Mouse (Mus musculus) liver, embryonic 14.5 days (tissue): ENCODE measurements around the gene Iqgap2.

ENCODE experiments used
- CTCF ChIP-seq: IDR thresholded peaks from 2 replicates; pipeline ENCODE4 v1.5.1; 2016; ENCODE audit warnings: antibody characterized with exemption, low read depth, control low read depth
- EP300 ChIP-seq: IDR thresholded peaks from 2 replicates; pipeline ENCODE4 v1.6.1; 2016; ENCODE audit warnings: antibody characterized with exemption, low read depth

GRCm38 (mm10) chr13:95797530-95797929, 94.2 kb downstream of the Iqgap2 start:
- TF ChIP-seq EP300 (no peak), CTCF (no peak)
